Mouse (Mus musculus): ENCODE results near the gene Pik3r4. TPM values are rescaled to one million over a fixed set of nuclear protein-coding genes. Genes with fewer than 3 reads are reported as not detected.

The Pik3r4 gene
- total RNA-seq, 2 experiments from 2014 or later = 46.9 to 50.7 TPM

DNA sequence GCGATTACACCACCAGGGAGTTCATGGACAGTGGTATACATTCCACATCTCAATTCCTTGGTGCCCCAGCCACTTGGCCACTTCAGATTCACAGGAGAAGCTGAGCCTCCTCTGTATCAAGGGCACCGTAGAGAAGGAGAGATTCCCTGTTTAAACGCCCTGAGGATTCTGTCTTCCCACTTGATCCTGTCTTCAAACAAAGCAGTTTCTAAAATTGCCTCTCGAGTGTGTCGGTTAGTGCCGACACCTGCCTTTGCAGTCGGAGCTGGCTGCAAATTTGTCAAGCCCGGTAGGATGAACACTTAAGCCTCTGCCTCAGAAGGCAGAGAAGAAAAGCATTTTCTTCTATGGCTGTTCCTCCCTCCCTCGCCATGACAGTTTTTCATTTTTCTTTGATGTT, 50.3 kb downstream of the Pik3r4 start:
- peak; percentile 51 to 82 for DNase-seq (ENCODE audit: low spot score in 2 of 2)
- intact Hi-C loops (cut with DNase I) = loop anchor here (1.0 to 10.0 kb wide), 8 partner anchors 28 to 422 kb away; no protein-coding TSS in a partner anchor

DNA sequence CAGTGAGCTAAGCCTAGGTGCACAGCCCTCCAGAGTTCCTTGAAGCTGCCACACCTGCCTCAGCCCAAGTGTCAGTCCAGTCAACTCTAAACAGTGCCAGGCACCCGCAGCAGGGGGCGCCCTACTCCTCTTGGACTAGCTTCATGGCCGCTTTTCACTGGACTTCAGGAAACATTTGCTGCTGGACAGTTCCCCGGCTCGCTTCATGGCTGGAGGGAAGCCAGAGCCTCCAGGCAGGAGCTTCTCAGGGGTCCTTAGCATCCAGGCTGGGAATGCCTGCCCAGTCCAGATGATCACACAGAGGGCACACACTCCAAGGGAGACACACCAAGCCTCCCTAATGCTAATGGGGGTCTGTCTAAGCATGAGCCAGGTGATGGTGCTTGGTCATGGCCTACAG, 51.1 kb downstream of the Pik3r4 start:
- DNase-seq (ENCODE audit: low spot score in 2 of 2) = peak; percentile 68 to 69
- intact Hi-C loops (cut with DNase I) = loop anchor here (1.0 to 10.0 kb wide), 8 partner anchors 27 to 421 kb away; no protein-coding TSS in a partner anchor

DNA sequence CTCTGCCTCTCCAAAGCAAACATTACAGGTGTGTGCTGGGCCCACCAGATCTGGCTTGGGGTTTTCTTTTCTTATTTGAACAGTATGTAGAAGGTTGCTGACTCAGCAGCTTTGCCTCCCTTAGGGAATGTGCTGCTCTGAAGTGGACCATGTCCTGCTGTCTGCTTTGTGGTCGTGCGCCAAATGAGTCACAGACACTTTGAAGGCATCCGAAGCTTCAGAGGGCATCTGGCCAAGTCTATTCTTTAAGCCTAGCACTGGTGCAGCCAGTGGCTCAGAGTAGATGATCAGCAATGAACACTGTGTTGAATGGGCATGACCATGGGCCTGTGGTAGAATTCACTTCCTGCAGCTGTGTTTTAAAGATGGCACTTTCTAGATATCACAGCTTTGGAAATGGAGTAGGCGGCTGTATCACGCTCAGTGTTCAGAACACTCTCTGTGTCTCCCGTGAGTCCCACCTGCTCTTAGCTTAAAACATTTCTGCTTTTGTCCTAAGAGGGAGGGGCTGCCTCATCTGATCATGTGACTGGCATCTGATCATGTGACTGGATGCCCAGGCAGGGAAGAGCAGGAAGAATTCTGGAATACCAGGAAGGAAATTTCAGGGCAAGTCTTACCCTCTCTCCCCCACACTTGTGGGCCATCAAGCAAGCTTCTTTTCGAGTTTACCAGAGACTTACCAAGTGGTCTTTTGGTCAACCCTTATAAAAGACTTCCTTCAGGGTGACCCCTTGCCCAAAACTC, 54.2 kb downstream of the Pik3r4 start:
- intact Hi-C loops (cut with DNase I) = loop anchor here (10.0 kb wide), 1 partner anchor 418 kb away; no protein-coding TSS in a partner anchor
- DNase-seq (ENCODE audit: low spot score in 2 of 2) = peak in 1 of 2 experiments; percentile 63

DNA sequence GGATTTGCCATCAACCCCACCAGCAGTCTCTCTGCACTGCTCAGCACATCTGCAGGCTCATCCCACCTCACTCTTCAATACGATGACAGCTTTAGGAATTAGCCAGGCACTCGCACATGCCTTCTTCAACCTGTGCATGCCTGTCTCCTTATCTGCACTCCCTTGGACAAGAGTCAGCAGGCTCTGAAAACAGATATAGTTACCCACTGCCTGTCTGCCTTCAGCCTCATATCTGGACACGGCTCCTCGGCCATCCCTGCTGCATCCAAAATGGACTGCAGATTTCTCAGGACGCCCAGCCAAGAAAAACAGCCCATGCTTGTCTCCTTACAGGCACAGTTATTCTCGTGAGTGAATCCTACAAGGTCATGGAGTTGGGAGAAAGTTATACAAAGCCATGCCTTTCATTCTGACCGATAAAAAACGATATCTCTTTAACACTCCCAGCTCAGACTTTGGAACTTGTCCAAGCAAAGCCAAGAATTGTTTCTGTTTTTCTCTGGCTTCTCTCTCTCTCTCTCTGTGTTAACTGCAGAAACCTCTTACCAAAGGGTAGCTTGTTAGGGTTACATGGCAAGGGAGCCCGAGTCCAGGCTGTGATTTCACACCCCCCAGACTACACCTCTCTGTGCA, 55.1 kb downstream of the Pik3r4 start:
- DNase-seq (ENCODE audit: low spot score in 2 of 2) = no peak
- intact Hi-C loops (cut with DNase I) = loop anchor here (10.0 kb wide), 1 partner anchor 417 kb away; no protein-coding TSS in a partner anchor

DNA sequence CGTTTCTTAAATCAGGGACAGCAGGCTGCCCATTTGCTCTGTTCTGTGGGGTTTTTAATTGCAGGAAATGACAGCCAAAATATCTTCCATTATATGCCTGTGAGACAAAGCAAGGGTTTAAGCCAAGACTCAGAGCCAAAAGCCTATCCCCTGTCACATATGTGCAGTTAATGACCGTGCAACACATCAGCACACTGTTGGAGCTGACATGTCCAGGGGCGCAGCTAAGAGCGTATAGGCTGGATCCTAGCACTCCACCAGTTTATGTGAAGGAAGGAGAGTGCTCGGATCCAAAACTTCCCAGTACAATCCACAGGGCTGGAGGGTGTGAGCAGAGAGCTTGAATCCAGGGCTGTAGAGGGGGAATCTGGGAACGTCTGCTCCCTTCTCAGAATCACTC, 57.9 kb downstream of the Pik3r4 start:
- intact Hi-C loops (cut with DNase I) = no loop called here

DNA sequence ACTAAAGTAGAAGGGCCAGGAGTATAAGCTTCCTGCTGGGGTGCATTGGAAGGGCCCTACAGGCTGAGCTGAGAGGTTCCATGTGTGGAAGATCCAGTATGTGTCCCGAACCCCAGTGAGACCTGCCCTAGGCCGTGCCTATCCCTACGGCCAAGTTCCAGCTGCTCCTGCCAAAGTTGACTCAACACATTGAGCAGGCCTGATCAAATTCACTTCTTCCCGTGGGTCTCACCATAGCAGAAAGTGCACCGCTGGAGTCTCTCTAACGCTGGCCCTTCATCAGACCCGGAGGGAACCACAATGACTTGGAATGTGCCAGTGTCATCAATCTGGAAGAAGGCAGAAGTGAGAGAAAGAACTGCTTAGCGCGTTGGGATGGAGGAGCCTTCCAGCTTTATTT, 59.2 kb downstream of the Pik3r4 start:
- intact Hi-C loops (cut with DNase I) = no loop called here

More for the DNA sequence above, 57.9 kb downstream of the Pik3r4 start:
- no peak for DNase-seq (ENCODE audit: low spot score in 2 of 2)

DNA sequence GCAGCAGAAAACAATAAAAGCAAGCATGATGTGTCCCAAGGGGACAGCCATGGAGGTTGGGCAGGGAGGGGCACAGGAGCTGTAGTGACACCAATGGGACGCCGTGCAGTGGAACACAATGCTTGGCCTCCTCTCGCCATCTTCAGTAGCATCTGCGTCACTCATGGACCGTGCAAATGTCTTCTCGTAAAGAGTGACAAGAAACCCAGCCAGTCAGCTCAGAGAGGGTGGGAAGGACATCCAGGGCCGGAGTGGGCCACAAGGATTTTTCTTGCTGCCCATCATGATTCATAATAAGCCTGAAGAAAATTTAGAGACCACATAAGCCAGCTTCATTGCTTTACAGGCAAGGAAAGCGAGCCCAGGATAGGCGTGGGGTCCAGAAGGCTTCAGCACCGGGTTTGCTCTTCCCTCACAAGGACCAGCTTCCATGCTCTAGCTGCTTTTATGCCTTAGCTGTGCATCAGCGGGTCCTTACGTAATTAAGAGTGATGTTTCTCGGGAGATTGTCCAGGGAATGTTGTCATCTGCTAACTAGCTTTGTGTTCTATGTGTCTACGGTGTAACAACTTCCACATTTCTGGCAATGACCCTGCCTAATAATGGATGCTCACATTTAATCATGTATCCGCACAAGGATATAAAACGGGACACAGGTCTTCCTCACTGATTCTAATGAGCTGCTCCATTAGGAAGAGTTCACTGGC, 61.6 kb downstream of the Pik3r4 start:
- intact Hi-C loops (cut with DNase I) = no loop called here
- no peak for DNase-seq (ENCODE audit: low spot score in 2 of 2)

More for the DNA sequence above, 59.2 kb downstream of the Pik3r4 start:
- no peak for DNase-seq (ENCODE audit: low spot score in 2 of 2)

DNA sequence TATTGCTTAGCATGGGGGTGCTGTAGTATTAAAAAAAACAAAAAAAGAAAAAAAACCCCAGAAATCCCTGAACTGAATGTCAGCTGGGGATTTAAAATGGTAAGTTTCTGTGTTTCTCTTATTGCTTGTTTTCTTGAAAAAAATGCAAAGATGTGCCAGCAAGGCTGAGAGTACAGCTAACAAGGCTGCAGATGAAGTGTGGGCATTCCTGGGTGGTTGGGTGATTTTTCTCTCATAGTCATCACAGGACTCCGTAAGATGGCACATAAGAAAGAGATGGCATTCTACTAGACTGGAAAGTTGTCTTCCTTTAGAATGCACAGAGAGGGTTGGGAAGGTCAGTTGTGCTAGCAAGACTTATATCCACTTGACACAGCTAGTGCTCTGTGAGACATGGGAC, 62.2 kb downstream of the Pik3r4 start:
- intact Hi-C loops (cut with DNase I) = no loop called here
- DNase-seq (ENCODE audit: low spot score in 2 of 2) = peak in 1 of 2 experiments; percentile 66

DNA sequence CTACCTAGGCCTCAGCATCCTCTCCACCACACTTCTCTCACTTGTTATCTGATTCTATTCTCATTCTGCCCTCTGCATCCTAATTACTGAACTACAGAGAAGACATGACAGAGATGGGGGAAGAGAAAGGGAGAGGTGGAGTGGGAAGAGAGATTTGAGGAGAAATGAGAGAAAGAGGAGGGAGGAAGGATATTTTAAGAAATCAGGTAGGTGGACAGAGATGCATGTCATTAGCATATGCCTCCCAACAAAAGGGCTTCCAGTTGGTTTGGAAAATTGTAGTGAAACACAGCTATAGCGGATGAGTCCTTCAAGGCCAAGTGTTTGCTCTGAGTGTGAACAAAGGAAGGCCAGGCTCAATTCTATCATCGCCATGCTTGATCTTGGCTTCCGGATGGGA, 69.3 kb downstream of the Pik3r4 start:
- peak in 1 of 2 experiments; percentile 70 for DNase-seq (ENCODE audit: low spot score in 2 of 2)
- intact Hi-C loops (cut with DNase I) = no loop called here

DNA sequence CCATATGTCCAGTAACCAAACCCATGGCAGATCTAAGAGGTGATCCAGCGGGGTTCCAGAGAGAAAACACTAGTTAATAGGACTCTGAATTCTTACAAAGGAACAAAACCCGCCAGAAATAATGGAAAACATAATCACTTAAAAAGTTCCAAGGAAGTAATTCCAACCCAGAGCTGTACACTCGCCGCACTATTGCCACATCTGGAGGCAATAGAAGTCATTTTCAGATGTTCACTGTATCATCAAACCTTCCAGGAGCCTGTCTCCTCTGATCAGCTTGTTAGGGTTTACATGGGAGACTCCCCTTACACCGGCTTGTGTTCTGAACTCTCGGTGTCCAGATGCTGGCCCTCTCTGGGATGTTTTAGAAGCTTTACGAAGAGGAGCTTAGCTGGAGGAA, 76.6 kb downstream of the Pik3r4 start:
- no peak for DNase-seq (ENCODE audit: low spot score in 2 of 2)
- intact Hi-C loops (cut with DNase I) = no loop called here

DNA sequence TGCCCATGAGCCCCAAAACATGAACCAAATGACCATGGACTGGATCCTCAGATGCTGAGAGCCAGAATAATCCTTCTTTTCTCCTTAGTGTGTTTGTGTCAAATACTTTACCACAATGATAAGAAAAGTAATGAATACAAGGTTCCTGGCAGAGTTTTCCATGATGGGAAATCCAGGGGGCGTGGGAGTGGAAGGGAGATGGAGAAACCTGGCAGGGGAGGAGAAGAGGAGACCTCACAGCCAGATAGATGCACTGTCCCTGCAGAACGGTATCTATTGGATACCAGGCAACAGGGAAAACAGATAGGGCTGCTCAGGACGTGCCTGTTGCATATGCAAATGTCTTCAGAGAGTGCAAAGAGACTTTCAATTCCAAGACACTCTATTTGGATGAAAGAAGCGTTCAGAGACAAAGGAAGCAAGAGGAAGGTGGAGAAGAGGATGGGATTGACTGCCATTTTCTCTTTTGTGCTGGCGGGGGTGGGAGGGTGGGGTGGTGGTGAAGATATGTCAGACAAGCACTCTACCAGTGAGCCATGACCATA, 77.1 kb downstream of the Pik3r4 start:
- intact Hi-C loops (cut with DNase I) = loop anchor here (2.0 kb wide), 1 partner anchor 27 kb away; no protein-coding TSS in a partner anchor

DNA sequence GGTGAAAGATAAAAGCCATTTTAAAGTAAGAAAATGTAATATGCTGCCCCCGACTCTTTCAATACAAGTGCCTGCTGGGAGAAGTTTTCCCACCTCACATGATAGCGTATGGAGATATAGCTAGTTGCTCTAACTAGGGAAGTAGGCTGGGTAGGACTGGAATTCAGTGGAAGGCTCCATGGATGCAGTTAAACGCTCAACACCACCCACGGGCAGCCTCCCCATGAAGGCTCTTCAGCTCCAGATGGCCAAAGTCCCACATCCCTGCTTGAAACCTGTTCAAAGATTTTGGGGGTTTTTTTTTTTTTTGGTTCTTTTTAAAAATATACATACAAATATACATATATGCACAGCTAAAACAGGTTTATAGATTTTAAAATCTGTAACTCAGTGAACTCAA, 77.7 kb downstream of the Pik3r4 start:
- DNase-seq (ENCODE audit: low spot score in 2 of 2) = peak; percentile 53 to 93
- intact Hi-C loops (cut with DNase I) = loop anchor here (2.0 kb wide), 1 partner anchor 28 kb away; no protein-coding TSS in a partner anchor

More for the DNA sequence above, 77.1 kb downstream of the Pik3r4 start:
- DNase-seq (ENCODE audit: low spot score in 2 of 2) = peak in 1 of 2 experiments; percentile 38

DNA sequence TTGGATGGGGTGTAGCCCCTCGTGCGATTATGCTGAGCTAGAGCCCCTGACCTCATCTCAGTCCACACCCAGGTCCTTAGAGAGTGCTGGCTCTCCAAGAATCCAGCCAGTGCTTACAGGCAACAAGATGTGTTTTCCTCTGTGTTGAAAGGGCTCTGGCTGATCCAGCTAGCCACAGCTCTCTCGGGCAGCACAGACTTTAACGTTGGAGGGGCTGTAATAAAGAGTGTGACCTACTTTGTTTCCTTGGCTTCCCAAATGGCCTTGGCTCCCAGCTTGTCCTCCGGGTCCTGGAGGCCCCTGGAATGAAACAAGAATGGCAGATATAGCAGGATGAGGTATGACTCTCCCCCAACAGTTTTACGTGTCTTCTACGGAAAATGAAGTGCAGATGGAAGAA, 89.2 kb downstream of the Pik3r4 start:
- intact Hi-C loops (cut with DNase I) = no loop called here
- DNase-seq (ENCODE audit: low spot score in 2 of 2) = no peak

DNA sequence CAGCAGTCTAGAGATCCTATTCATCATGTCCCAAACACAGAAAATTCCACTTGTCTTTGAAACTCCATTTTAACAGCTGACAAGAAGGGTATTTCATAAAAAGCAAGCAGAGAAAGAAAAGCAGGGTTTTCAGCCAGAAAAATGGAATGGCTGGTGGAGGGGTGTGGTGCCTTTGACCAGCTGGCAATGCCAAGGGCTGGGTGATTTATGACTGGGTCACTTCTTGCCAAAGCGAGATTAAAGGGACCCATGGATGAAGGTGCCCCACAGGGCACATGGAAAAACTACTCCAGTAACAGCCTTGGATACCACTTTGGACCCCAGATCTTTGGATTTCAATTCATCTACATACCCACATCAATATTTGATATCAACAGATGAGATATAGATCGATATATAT, 91.9 kb downstream of the Pik3r4 start:
- DNase-seq (ENCODE audit: low spot score in 2 of 2) = no peak
- intact Hi-C loops (cut with DNase I) = no loop called here

DNA sequence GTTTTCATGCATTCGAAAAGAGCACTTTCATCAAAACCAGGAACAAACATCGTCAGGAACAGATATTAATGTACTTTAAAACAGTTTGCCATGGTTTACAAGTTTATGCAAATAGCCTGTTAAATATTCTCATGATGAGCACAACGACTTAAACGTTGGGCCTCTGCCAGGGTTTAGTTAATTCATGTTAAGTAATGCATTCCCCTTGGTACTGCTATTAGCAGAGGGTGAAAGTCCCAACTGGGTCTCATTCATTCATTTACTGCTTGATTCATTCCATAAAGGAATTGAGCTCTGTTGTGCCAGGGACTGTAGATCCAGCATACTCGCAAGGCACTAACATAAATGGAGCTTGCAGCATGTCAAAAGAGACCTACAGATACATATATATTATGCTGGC, 92.4 kb downstream of the Pik3r4 start:
- intact Hi-C loops (cut with DNase I) = no loop called here
- no peak for DNase-seq (ENCODE audit: low spot score in 2 of 2)

Other genes starting within 250 kb of the Pik3r4 start
- 10 to 100 TPM in 1 of 2 experiments, 1 to 10 TPM in 1; 9.1 to 11.1 TPM for gene Aste1, start 247.6 kb upstream of the Pik3r4 start, total RNA-seq (2021)
- 1 to 10 TPM; 1.8 to 2.1 TPM for gene Nek11, start 247.5 kb upstream of the Pik3r4 start, total RNA-seq (2021)
- 100 to 1,000 TPM; 210 to 223 TPM for gene Atp2c1, start 115.7 kb upstream of the Pik3r4 start, total RNA-seq (2021)
- under 1 TPM; 0.34 TPM for gene Col6a6, start 185.2 kb downstream of the Pik3r4 start, total RNA-seq (2021)

Data from left cerebral cortex, postnatal 25 days (tissue).